Mouse (Mus musculus): ENCODE measurements around the gene Calm1.

Calm1 gene

GRCm38 (mm10) chr12:100223531-100223930 lies 24.3 kb downstream of the Calm1 start:
- DNase-seq (ENCODE audit: low read depth, low spot score) = no peak

GRCm38 (mm10) chr12:100225196-100225595 lies 26.0 kb downstream of the Calm1 start:
- DNase-seq (ENCODE audit: low read depth, low spot score) = no peak

GRCm38 (mm10) chr12:100226073-100226472 lies 26.8 kb downstream of the Calm1 start:
- no peak for DNase-seq (ENCODE audit: low read depth, low spot score)

GRCm38 (mm10) chr12:100226621-100227020 lies 27.4 kb downstream of the Calm1 start:
- DNase-seq (ENCODE audit: low read depth, low spot score) = no peak

GRCm38 (mm10) chr12:100228041-100228725 lies 28.9 kb downstream of the Calm1 start:
- no peak for DNase-seq (ENCODE audit: low read depth, low spot score)

GRCm38 (mm10) chr12:100234201-100234600 lies 35.0 kb downstream of the Calm1 start:
- DNase-seq (ENCODE audit: low read depth, low spot score) = no peak

GRCm38 (mm10) chr12:100234919-100235318 lies 35.7 kb downstream of the Calm1 start:
- DNase-seq (ENCODE audit: low read depth, low spot score) = no peak

- DNase-seq (ENCODE audit: low read depth, low spot score) = no peak
These were observed 36.2 kb downstream of the Calm1 start for GRCm38 (mm10) chr12:100235423-100235822.

GRCm38 (mm10) chr12:100239404-100239803 lies 40.2 kb downstream of the Calm1 start:
- DNase-seq (ENCODE audit: low read depth, low spot score) = no peak

GRCm38 (mm10) chr12:100239807-100240206 lies 40.6 kb downstream of the Calm1 start:
- no peak for DNase-seq (ENCODE audit: low read depth, low spot score)

- DNase-seq (ENCODE audit: low read depth, low spot score) = peak; percentile 71
These were observed 42.9 kb downstream of the Calm1 start for GRCm38 (mm10) chr12:100241911-100242796.

GRCm38 (mm10) chr12:100244580-100244979 lies 45.3 kb downstream of the Calm1 start:
- no peak for DNase-seq (ENCODE audit: low read depth, low spot score)

GRCm38 (mm10) chr12:100249170-100249569 lies 49.9 kb downstream of the Calm1 start:
- DNase-seq (ENCODE audit: low read depth, low spot score) = no peak

GRCm38 (mm10) chr12:100254471-100254870 lies 55.2 kb downstream of the Calm1 start:
- no peak for DNase-seq (ENCODE audit: low read depth, low spot score)

GRCm38 (mm10) chr12:100255441-100255949 lies 56.3 kb downstream of the Calm1 start:
- no peak for DNase-seq (ENCODE audit: low read depth, low spot score)

- DNase-seq (ENCODE audit: low read depth, low spot score) = no peak
These were observed 58.5 kb downstream of the Calm1 start for GRCm38 (mm10) chr12:100257779-100258178.
